Mouse (Mus musculus) stomach, embryonic 14.5 days (tissue): ENCODE data around the gene Junb. TPM values are rescaled to one million over a fixed set of nuclear protein-coding genes. Genes with fewer than 3 reads are reported as not detected.

Experiments used
- ATAC-seq: fragments of 200-750 bp; cut with Nextera tagmentation; 2 replicates; pipeline ENCODE4 v1.8.0; 2017; ENCODE audit warnings: low read depth, moderate TSS enrichment; ENCODE audit not compliant: insufficient number of reproducible peaks, insufficient read depth, low FRiP score
- H3K27ac ChIP-seq: fragments of 300-500 bp; sonication (generic); 2 replicates; pipeline ENCODE4 v1.5.1; 2014; ENCODE audit warnings: mild to moderate bottlenecking, low read length, moderate library complexity, mixed read lengths
- H3K27me3 ChIP-seq: fragments of 300-500 bp; sonication (generic); 2 replicates; pipeline ENCODE4 v1.6.1; 2014; ENCODE audit warnings: low read length, control low read depth, mixed read lengths; ENCODE audit not compliant: control insufficient read depth, insufficient read depth
- H3K36me3 ChIP-seq: fragments of 300-500 bp; sonication (generic); 2 replicates; pipeline ENCODE4 v1.6.1; 2014; ENCODE audit warnings: mild to moderate bottlenecking, control low read depth, low read length, moderate library complexity, mixed read lengths; ENCODE audit not compliant: control insufficient read depth, insufficient read depth
- H3K4me1 ChIP-seq: fragments of 300-500 bp; sonication (generic); 2 replicates; pipeline ENCODE4 v1.6.1; 2014; ENCODE audit warnings: low read length, control low read depth, mixed read lengths; ENCODE audit not compliant: control insufficient read depth, insufficient read depth
- H3K4me2 ChIP-seq: fragments of 300-500 bp; sonication (generic); replicated peaks from 2 replicates; pipeline ENCODE4 v1.6.1; 2014; ENCODE audit warnings: low read depth, low read length, control low read depth
- H3K4me3 ChIP-seq: fragments of 300-500 bp; sonication (generic); 2 replicates; pipeline ENCODE4 v1.5.1; 2014; ENCODE audit warnings: low read depth, low read length, control low read depth
- H3K9ac ChIP-seq: fragments of 300-500 bp; sonication (generic); replicated peaks from 2 replicates; pipeline ENCODE4 v1.6.1; 2014; ENCODE audit warnings: low read depth, mild to moderate bottlenecking, control low read depth, low read length, moderate library complexity, mixed read lengths
- H3K9me3 ChIP-seq: fragments of 300-500 bp; sonication (generic); 2 replicates; pipeline ENCODE4 v1.6.1; 2016; ENCODE audit warnings: low read depth, low read length, control low read depth; ENCODE audit not compliant: control insufficient read depth
- whole genome bisulfite sequencing: fragments of 180-500 bp; shearing (Covaris S2); extraction: QIAGEN DNeasy Blood & Tissue Kit; methylation state at CpG from one replicate; pipeline ENCODE4 v1.1.7; 2014; 5-methylcytosine and 5-hydroxymethylcytosine counted together
- polyA plus RNA-seq: library from polyadenylated mRNA; unstranded; fragments of >200 nt; fragmentation: Nextera tagmentation; extraction: Ambion mirVana; gene quantifications from 2 replicates; pipeline ENCODE4 v1.2.1, GENCODE M21; 2014

Gene Junb
- polyA plus RNA-seq, 1 experiment from 2014 or later: 16.9 TPM

GRCm38 (mm10) chr8:85017209-85017608 is 38.7 kb upstream of the Junb start:
- ATAC-seq: no peak
- Histone ChIP-seq H3K4me1 (peaks cover 4% of the 10 kb centered on the region; the same call in 1 of the 2 replicates), H3K27ac (peak overlapping the region; percentile 33; the same call in 1 of the 2 replicates), H3K9me3 (no peaks in the 10 kb centered on the region), H3K4me3 (no peak overlapping the region), H3K36me3 (peaks cover 36% of the 10 kb centered on the region), H3K4me2 (no peak overlapping the region), H3K9ac (no peak overlapping the region), H3K27me3 (0 out of 2 replicates have a peak, but pooled peaks cover 3% of the 10 kb centered on the region)
- WGBS: 49% methylated on average over 5 of the region's 5 CpGs

GRCm38 (mm10) chr8:85016724-85017123 is 38.2 kb upstream of the Junb start:
- no peak overlapping the region for H3K4me2 ChIP-seq
- no peaks in the 10 kb centered on the region for H3K9me3 ChIP-seq
- H3K27me3 ChIP-seq: 0 out of 2 replicates have a peak, but pooled peaks cover 4% of the 10 kb centered on the region
- no peak overlapping the region for H3K9ac ChIP-seq
- no peak for ATAC-seq
- peaks cover 31% of the 10 kb centered on the region for H3K36me3 ChIP-seq
- 0 out of 2 replicates have a peak overlapping the region, but pooled peaks have one; percentile 33 for H3K27ac ChIP-seq
- H3K4me1 ChIP-seq: peaks cover 4% of the 10 kb centered on the region; the same call in 1 of the 2 replicates
- H3K4me3 ChIP-seq: no peak overlapping the region
- WGBS: 55% methylated on average over 10 of the region's 10 CpGs

GRCm38 (mm10) chr8:85014431-85014830 is 35.9 kb upstream of the Junb start, which contains the start of gene Best2:
Gene Best2, minus strand, starts transcription at chr8:85014531.
- Histone ChIP-seq H3K27ac (no peak within 1 kb of the TSS), H3K4me3 (peak within 1 kb of the TSS; percentile 12; the same call in 1 of the 2 replicates), H3K36me3 (peaks cover 14% of the 10 kb centered on the region), H3K9ac (no peak within 1 kb of the TSS; the same call in 1 of the 2 replicates), H3K27me3 (peaks cover 15% of the 10 kb centered on the region), H3K4me2 (peak within 1 kb of the TSS; percentile 47), H3K9me3 (no peaks in the 10 kb centered on the region), H3K4me1 (peaks cover 4% of the 10 kb centered on the region; the same call in 1 of the 2 replicates)
- 46% methylated on average over 2 of the region's 2 CpGs for WGBS
- ATAC-seq: no peak

GRCm38 (mm10) chr8:85013230-85013840 is 34.8 kb upstream of the Junb start:
- Histone ChIP-seq H3K9me3 (no peaks in the 10 kb centered on the region), H3K36me3 (peaks cover 3% of the 10 kb centered on the region), H3K27ac (no peak overlapping the region), H3K9ac (no peak overlapping the region; the same call in 1 of the 2 replicates), H3K4me3 (peak overlapping the region; percentile 12; the same call in 1 of the 2 replicates), H3K4me1 (peaks cover 4% of the 10 kb centered on the region; the same call in 1 of the 2 replicates), H3K4me2 (peak overlapping the region; percentile 47), H3K27me3 (peaks cover 20% of the 10 kb centered on the region)
- peak; percentile 64 for ATAC-seq
- 5% methylated on average over 26 of the region's 26 CpGs for WGBS

GRCm38 (mm10) chr8:85011242-85011641 is 32.7 kb upstream of the Junb start:
- no peak for ATAC-seq
- 12% methylated on average over 28 of the region's 28 CpGs for WGBS
- H3K36me3 ChIP-seq: no peaks in the 10 kb centered on the region
- H3K27me3 ChIP-seq: peaks cover 22% of the 10 kb centered on the region
- no peak overlapping the region for H3K4me3 ChIP-seq
- no peaks in the 10 kb centered on the region for H3K9me3 ChIP-seq
- no peak overlapping the region for H3K4me2 ChIP-seq
- no peak overlapping the region for H3K27ac ChIP-seq
- H3K4me1 ChIP-seq: peaks cover 4% of the 10 kb centered on the region; the same call in 1 of the 2 replicates
- H3K9ac ChIP-seq: no peak overlapping the region

GRCm38 (mm10) chr8:85007686-85008085 is 29.2 kb upstream of the Junb start:
- no peak for ATAC-seq
- Histone ChIP-seq H3K4me3 (no peak overlapping the region), H3K9me3 (no peaks in the 10 kb centered on the region), H3K4me1 (no peaks in the 10 kb centered on the region), H3K9ac (no peak overlapping the region), H3K27ac (no peak overlapping the region), H3K27me3 (peaks cover 18% of the 10 kb centered on the region), H3K36me3 (no peaks in the 10 kb centered on the region), H3K4me2 (no peak overlapping the region)
- WGBS: 19% methylated on average over 25 of the region's 25 CpGs

GRCm38 (mm10) chr8:84997649-84998295 is 19.3 kb upstream of the Junb start:
- H3K36me3 ChIP-seq: no peaks in the 10 kb centered on the region
- 0 out of 2 replicates have a peak overlapping the region, but pooled peaks have one; percentile 21 for H3K9ac ChIP-seq
- peaks cover 5% of the 10 kb centered on the region for H3K4me1 ChIP-seq
- WGBS: 9% methylated on average over 19 of the region's 19 CpGs
- H3K27me3 ChIP-seq: no peaks in the 10 kb centered on the region
- H3K4me2 ChIP-seq: peak overlapping the region; percentile 12; the same call in 1 of the 2 replicates
- no peak overlapping the region for H3K27ac ChIP-seq
- ATAC-seq: peak; percentile 79
- no peaks in the 10 kb centered on the region for H3K9me3 ChIP-seq
- H3K4me3 ChIP-seq: no peak overlapping the region

- Histone ChIP-seq H3K4me1 (peaks cover 6% of the 10 kb centered on the region), H3K4me3 (no peak overlapping the region), H3K4me2 (no peak overlapping the region), H3K9ac (no peak overlapping the region), H3K9me3 (no peaks in the 10 kb centered on the region), H3K27ac (no peak overlapping the region), H3K36me3 (no peaks in the 10 kb centered on the region), H3K27me3 (no peaks in the 10 kb centered on the region)
- 79% methylated on average over 5 of the region's 5 CpGs for WGBS
- ATAC-seq: no peak
These were observed 18.5 kb upstream of the Junb start for GRCm38 (mm10) chr8:84996978-84997377.
